Mouse (Mus musculus): Measurements from ENCODE around the gene Slc17a1.

Gene Slc17a1

DNA sequence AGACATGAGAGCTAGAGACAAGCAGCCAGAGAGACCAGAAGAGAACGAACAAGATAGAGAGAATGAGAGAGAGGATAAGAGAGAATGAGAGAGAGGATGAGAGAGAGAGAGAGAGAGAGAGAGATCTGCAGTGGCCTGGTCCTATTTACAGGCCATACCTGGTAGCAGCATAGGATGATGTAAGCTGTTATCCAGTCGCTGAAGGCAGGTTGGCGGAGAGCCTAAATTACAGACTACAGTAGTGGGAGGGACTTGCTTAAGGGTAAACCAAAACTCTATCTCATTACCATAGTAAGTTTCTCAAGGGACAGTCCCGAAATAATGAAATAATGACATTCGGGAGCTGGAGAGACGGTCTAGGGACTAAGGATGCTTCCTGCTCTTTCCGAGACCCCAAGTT is at the start of gene Slc17a1:
TSS of gene Slc17a1 (plus strand) at position 346 of the 400 bp plus-strand sequence.
- DNase-seq (ENCODE audit: low spot score): no peak

DNA sequence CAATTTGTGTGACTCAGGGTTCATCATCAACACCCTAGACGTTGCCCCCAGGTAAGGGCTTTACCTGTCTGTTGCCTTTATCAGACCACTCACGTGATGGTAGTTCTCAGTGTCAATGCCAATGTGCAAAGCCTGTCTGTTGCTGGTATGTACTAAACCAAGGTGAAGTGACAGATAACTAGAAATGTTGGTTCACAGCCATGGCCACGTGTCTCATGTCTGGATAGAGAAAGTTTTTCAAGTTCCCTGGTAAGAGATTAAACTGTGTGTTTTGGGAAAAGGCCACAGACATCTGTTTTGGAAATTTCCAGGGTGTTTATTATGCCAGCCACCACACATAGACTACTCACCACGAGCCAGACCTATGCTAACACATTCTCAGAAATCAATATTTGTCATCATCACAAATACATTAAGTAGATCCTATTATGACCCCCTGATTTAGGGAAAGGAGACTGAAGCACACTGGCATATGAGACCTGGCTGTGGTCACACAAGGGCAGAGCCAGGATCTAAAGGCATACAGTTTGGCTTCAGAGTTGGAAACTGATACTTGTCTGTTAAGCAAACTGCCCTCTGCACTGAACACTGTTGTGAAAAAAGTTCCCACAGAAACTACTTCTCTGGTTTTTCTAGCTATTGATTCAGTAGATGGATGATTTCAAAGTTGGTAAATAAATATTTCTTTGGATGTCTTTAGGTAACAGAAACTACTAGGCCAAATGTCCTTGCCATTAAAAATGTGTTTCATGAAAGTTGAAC is 47.2 kb upstream of the Slc17a1 start:
- DNase-seq (ENCODE audit: low spot score): no peak

DNA sequence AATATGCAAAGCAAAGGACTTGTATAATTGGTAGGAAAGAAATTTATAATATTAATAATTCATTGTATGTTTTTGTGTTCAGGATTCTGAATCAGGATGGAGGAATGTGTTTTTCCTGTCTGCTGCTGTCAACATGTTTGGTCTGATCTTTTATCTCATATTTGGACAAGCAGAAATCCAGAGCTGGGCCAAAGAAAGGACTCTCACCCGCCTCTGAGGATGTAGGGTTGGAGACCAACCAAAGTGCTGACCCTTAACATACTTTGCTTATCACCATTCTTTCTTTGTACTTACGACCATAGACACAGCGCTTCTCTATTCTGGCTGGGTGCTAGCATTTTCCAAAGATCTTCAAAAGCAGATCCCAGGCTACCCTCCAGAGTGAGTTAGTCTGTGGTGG is 45.3 kb upstream of the Slc17a1 start:
- no peak for DNase-seq (ENCODE audit: low spot score)

DNA sequence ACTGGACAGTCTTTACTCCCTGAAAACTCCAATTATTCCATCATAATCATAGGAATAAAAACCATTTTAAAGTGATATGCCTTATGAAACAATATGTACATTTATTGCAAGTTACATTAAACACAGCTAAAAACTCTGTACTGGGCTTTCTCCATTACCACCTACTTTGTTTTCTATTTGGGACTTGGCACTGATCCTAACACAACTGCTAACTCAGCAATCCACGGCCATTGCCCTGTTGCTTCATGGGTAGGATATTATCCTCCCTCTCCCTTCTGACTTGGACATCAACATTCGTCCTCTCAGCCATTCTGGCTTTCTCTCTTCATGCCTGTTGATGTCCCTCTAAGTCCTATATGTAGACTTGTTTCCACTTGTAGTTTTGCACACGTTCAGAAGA is 40.9 kb upstream of the Slc17a1 start:
- no peak for DNase-seq (ENCODE audit: low spot score)

DNA sequence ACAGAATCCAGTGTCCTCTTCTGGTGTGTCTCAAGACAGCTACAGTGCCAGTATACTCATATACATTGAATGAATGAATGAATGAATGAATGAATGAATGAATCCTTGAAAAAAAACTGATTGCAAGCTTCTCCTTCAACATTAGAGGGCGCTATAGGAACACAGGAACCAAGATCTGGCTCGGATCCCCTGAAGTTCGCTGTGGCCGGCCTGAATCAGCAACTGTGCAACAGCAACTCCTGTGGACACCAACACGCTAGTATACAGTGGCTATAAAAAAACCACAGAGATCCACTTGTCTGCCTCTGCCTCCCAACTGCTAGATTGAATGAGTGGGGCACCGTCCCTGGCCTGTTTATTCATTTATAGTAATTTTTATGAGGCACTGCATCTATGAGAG is 34.5 kb upstream of the Slc17a1 start:
- peak; percentile 6 for DNase-seq (ENCODE audit: low spot score)

DNA sequence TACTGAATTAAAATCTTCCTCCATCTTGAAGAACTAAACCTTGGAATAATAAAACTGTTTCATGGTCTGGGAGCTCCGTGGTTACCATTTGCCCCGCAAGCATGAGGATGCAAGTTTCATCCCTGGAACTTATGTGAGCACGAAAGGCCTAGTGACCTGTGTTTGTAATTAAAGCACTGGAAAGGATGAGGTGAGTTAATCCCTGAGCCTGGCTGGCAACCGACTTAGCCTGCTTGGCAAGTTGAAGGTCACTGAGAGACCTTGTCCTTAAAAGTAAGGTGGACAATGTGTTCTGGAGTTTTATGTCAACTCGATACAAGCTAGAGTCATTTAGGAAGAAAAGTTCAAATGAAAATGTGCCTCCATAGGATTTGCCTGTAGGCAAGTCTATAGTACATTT is 32.7 kb upstream of the Slc17a1 start:
- no peak for DNase-seq (ENCODE audit: low spot score)

DNA sequence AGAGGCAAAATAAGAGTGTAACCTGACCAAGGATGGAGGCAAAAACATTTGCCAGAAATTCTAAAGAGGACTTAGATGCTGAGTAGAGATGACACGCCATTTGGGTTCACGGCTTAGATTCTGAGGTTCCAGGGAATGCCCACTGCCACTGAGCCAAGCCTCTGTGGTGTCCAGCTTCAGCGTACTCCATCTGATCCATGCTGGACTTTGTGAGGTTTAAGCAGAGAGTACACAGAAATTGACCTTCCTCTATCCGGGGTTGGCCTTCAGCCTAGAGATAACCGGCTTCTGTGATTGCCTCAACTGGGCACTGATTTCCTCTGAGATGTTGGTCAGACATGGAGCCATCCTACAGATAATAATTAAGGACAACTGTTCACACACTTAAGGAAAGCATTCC is 30.9 kb upstream of the Slc17a1 start:
- DNase-seq (ENCODE audit: low spot score): no peak

DNA sequence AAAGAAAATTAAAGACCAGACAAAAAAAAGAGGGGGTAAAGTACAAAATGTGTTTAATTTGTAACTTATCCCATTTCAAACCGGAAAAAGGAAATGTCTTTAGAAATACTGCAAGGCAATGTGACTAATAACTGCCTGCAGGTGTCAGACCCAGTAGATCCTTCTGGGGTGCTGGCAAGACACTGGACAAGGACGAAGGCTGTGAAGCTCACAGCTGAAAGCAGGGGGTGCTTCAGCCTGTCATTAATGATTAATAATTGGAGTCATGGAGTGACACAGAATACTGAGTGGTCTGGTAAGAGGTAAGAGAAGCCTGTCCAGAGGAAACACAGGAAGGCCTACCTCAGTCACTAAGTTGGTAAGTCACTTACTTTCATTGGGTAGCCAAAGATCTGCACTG is 28.2 kb upstream of the Slc17a1 start, which contains the start of gene Slc17a3:
TSS of gene Slc17a3 (plus strand) at position 127 of the 400 bp plus-strand sequence.
- no peak for DNase-seq (ENCODE audit: low spot score)

DNA sequence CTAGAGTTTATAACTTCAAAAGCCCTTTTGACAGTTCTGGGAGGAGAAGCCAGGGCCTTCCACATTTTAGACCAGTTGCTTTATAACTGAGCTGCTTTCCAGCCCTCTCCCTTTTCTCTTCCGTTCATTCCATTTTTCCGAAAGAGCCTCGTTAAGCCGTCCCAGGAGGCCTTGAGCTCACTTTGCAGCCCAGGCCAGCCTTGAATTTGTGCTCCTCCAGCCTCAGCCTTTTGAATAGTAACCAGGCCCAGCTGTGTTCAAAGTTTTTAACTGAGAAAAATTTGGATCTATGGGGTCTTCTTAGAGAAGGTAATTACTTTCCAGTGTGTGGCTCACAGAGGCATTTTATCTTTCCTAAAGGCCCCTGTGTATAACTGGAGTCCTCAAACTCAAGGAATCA is 21.7 kb upstream of the Slc17a1 start:
- no peak for DNase-seq (ENCODE audit: low spot score)

DNA sequence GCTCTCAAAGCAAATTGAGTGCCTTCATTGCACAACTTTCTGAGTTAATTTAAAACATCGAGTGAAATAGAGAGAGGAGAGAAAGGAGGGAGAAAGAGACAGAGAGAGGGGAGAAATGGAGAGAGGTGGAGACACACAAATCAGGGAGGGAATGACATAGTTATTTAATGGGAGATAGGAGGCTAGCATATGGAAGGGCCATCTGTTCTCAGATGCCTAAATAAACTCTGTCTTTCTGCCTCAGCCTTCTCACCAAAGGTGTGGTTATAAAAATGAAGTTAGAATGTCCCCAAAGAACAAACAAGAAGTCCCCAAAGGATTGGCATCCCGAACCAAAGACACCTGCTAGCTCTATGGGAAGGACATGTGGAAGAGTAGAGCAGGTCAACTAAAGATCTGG is 18.3 kb upstream of the Slc17a1 start:
- no peak for DNase-seq (ENCODE audit: low spot score)

DNA sequence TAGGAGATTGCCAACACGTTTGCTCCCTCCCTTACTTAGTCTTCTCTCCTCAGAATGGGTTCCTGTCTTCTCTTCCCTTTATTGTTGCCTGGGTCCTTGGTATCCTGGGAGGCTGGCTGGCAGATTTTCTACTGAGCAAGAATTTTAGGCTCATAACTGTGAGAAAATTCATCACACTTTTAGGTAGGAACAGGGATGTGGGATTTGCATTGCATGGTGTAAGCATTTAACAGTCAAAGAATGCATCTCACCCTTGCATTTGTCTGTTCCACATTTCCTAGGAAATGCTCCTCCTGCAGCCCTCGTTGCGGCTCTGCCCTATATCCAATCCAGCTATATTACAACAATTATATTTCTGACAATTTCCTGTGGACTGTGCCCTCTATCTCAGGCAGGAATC is 11.1 kb upstream of the Slc17a1 start:
- no peak for DNase-seq (ENCODE audit: low spot score)

DNA sequence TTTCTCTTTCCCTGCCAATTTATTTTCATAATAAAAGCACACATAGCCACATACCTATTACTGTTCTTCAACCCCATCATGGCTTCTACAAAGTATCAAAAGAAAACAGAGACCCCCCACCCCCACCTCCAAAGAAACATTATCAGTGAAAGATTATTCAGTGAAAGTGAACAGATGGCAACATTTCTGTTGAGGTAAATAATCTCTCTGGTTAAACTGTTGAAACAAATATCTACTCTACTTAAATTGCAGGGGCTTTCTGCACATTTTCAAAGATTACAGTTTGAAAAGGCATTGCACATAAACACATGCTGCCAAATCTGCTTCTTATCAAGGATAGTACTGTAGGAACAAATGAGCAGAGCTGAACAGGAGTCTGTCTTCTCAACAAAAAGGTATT is 5.7 kb upstream of the Slc17a1 start:
- no peak for DNase-seq (ENCODE audit: low spot score)

DNA sequence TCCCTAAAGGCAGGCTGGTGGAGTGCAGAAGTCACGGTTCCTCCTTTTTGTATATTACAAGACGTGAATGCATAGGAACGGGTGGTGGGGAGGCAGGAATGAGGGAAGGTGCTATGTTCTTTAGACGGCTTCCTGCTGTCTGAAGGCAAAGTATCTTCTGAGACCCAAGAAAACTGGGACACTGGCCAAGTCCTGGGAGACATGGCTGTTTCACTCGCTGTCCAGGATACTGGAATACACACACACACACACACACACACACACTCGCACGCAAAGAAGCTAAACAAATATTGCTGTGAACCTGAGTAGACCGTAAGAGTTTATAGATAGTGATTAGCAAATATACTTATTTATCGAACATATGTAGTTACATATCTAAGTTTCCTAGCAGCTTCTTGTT is 2.8 kb upstream of the Slc17a1 start:
- no peak for DNase-seq (ENCODE audit: low spot score)

DNA sequence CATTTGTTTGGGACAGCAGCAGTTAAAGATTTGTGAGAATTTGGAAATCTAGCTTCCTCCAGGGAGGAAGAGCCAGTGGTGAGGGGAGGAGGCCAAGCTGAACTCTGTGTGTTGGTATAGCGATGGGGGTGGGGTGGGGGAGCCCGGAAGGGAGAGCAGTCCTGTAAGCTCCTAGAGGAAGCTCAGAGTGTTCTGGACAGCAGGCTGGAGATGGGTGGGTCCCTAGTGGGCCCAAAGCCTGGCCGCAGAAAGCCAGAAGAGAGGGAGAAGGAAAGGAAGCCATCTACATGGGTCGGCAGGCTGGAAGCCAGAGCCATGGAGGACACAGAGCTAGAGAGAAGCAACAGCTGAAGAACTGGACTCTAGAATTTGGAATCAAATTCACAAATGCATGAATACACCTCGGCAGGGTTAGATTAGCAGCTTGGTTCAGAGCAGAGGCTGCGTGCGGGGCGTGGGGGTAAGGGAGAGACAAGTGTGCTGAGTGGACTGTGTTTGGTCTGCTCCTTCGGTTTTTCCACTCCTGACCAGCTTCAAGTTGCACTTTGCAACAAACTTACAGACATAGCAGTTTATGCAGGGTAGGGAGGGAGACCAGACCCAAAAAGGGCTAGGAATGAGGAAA is 1.4 kb upstream of the Slc17a1 start:
- no peak for DNase-seq (ENCODE audit: low spot score)

DNA sequence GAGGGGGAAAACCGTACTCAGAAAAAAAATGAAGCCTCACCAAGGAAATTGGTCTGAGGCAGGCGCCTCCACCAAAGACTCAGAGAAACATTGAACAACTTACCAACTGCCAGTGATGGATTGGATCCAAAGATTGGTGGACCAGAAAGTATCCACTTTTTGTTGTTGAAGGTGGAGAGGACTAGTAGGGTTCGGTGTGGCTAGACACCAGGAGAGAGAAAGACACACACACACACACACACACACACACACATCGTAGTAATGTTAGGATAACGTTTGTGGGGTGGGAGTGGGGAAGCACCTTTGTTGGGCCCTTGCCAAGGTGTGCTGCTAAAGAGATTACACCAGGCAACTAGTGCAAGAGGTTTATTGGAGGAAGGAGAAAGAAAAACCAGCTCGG is 550 bp upstream of the Slc17a1 start:
- DNase-seq (ENCODE audit: low spot score): no peak

DNA sequence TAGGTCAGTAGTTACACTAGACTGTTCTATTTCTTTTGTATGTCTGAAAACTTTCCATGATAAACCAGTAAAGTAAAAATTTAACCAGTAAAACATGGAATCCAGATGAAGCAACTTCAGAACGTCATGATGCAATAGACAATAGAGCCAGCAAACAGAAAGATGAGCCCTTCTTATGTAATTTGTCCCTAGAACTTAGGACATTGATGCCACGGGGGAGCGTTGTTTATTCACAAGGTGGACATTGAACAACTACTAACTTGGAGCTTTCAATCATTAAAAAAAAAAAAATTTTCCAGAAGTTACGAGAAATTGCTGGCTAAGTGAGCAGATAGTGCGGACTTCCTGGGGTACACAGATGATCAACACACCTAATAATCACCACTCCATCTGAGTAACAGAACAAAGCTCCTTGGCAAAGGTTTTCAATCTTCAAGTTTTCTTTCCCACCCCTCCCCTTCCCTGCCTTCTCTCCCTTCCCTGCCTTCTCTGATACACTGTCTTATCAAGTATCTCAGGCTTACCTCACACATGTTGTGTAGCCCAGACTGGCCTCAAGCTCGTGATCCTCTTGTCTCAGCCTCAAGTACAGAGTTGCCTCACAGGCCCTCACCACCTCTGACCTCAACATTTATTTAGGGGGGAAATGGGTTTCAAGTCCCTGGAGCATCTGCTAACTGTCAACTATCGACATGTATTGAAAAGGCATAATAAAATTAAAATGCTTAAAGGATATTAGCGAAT is 1.4 kb downstream of the Slc17a1 start:
- DNase-seq (ENCODE audit: low spot score): no peak

DNA sequence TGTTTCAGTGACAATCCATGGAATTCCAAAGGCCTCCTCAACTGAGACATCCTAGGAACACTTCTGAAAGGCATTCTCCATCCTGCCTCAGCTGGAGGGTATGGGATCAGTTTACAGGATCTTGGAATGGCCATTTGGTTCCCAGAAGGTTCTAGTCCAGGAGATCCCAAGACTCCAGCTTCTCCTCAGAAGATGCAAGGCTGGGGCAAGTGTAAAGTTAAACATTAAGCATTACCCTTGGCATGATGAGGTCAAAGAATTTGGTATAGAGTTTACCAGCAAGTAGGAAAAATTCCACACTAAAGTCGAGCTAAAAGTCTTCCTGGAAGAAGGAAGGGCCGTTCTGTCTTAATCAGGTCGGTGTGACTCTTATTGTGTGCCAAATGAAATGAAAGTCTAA is 2.4 kb downstream of the Slc17a1 start:
- no peak for DNase-seq (ENCODE audit: low spot score)

DNA sequence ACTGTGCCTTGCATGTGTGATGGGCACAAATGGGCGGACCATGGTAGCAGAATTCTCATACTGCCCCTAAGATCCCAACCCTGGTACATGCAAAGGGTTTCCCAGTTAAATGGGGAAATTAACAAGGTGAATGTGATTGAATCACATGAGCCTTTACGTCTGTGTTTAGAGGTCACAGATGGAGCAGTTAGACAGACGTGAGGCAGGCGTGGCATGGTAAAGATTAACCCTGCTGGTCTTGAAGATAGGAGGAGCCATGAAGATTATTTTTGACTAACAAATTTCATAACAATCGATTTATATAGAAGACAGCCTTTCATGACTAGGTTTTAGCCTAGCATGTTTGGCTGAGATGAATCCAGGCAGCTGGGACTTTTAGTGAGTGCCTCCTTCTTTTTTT is 5.6 kb downstream of the Slc17a1 start:
- DNase-seq (ENCODE audit: low spot score): no peak

DNA sequence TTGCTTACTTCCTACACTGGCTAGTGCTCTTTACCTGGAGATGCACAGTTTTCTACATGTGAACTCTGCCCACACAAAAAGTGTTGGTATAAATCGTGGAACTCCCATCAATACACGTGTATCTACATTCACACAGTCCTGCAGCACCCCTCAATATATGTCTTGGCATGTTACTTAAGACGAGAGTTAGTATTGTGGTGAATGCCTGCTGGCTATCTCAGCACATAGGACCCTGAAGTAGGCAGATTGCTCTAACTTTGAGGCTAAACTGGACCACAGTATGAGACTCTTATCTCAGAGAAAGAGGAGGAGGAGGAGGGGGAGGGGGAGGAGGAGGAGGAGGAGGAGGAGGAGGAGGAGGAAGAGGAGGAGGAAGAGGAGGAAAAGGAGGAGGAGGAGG is 11.6 kb downstream of the Slc17a1 start:
- no peak for DNase-seq (ENCODE audit: low spot score)

DNA sequence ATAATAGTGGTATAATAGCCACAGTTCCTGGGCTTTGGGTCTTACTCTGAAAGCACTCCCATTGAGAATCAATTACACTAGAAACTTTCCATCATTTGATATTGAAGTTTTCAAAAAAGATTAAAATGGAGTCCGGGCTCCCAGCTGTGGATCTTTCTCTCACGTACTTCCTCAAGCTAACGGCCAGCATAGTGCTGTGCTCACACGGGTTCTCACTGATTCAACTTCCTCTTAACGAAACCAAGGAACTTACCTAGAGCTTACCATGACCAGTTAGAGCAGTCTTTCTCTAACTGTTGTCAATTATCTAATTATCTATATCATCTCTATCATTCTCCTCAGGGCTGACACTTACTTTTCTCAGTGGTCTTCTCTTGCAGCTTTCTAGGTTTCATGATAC is 12.1 kb downstream of the Slc17a1 start:
- no peak for DNase-seq (ENCODE audit: low spot score)

DNA sequence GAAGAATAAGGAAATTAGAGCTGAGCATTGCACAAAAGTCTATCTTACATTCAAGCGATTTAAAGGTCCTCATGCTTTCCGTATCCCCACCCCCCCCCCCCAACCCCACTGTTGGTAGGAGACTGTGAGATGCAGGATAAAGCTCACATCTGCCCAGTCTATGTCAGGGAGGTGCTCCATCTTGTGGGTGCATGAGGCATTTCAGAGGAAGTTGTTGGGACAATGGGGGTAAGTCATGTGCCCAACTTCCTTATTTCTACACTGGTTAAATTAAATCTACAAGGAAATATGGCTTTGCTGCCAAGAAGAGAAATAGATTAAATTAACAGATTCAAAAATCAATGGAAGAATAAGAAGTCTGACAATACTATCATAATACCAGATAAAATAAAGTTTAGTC is 18.0 kb downstream of the Slc17a1 start:
- no peak for DNase-seq (ENCODE audit: low spot score)

DNA sequence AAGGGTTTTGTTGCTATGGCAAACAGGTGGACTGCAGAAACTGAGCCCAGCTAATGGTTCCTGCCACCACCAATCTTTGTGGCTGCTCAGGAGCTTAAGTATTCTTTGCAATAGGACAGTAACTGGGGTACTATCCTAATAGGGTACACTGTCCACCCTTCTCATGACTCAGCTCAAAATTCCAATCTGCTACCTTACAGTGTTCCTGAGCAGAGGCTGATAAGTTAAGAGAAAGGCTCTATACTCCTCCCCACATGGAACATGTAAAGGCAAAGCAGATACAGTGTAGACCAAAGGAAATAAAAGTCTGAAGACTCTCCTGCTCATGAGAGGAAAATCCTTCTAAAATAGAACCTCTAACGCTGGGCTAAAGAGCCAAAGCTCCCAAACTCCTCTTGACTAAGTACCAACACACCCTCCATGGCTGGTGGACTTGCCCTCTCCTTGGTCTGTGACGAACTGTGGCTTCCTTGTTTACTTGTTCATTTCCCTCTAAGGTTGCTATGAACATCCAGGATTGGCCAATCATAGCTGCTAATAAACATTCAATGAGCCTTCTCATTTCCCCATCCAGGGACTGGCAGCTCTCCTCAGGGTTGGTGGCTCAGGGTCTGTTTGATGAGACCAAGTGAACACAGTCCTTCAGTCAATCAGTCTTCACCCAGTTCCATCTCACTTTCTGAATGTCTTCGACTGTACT is 19.6 kb downstream of the Slc17a1 start:
- DNase-seq (ENCODE audit: low spot score): no peak

Data from urinary bladder, postnatal 25 days (tissue).